Mouse (Mus musculus) hindbrain, embryonic 11.5 days (tissue): ENCODE data around the gene Amer1. TPM values are rescaled to one million over a fixed set of nuclear protein-coding genes. Genes with fewer than 3 reads are reported as not detected.

ENCODE experiments used
- ATAC-seq: fragments of 200-750 bp; cut with Nextera tagmentation; 2 replicates; pipeline ENCODE4 v1.8.0; 2017; ENCODE audit warnings: mild to moderate bottlenecking, moderate TSS enrichment, moderate library complexity; ENCODE audit not compliant: low FRiP score
- DNase-seq: peaks from one replicate; pipeline ENCODE4 v3.0.0-alpha.2; 2015; ENCODE audit warnings: low spot score
- H3K27ac ChIP-seq: fragments of 300-500 bp; sonication (generic); 2 replicates; pipeline ENCODE4 v1.5.1; 2014; ENCODE audit warnings: mild to moderate bottlenecking, low read depth, low read length
- H3K27me3 ChIP-seq: fragments of 300-500 bp; sonication (generic); 2 replicates; pipeline ENCODE4 v1.6.1; 2014; ENCODE audit warnings: mild to moderate bottlenecking, low read length, moderate library complexity, mixed read lengths; ENCODE audit not compliant: control insufficient read depth, insufficient read depth
- H3K36me3 ChIP-seq: fragments of 300-500 bp; sonication (generic); 2 replicates; pipeline ENCODE4 v1.6.1; 2014; ENCODE audit warnings: mild to moderate bottlenecking, low read length, moderate library complexity, mixed read lengths; ENCODE audit not compliant: control insufficient read depth, insufficient read depth
- H3K4me1 ChIP-seq: fragments of 300-500 bp; sonication (generic); replicated peaks from 2 replicates; pipeline ENCODE4 v1.6.1; 2014; ENCODE audit warnings: low read length, mixed read lengths; ENCODE audit not compliant: control insufficient read depth, insufficient read depth
- H3K4me2 ChIP-seq: fragments of 300-500 bp; sonication (generic); replicated peaks from 2 replicates; pipeline ENCODE4 v1.6.1; 2014; ENCODE audit warnings: mild to moderate bottlenecking, low read depth, low read length
- H3K4me3 ChIP-seq: fragments of 300-500 bp; sonication (generic); 2 replicates; pipeline ENCODE4 v1.5.1; 2014; ENCODE audit warnings: low read depth, low read length
- H3K9ac ChIP-seq: fragments of 300-500 bp; sonication (generic); 2 replicates; pipeline ENCODE4 v1.6.1; 2014; ENCODE audit warnings: low read depth, low read length
- H3K9me3 ChIP-seq: fragments of 300-500 bp; sonication (generic); 2 replicates; pipeline ENCODE4 v1.6.1; 2016; ENCODE audit warnings: low read length; ENCODE audit not compliant: control insufficient read depth
- WGBS: fragments of 180-500 bp; shearing (Covaris S2); extraction: QIAGEN DNeasy Blood & Tissue Kit; methylation state at CpG from one replicate; pipeline ENCODE4 v1.1.7; 2014; 5-methylcytosine and 5-hydroxymethylcytosine counted together
- polyA plus RNA-seq: library from polyadenylated mRNA; unstranded; fragments of >200 nt; fragmentation: Nextera tagmentation; extraction: Ambion mirVana; gene quantifications from 2 replicates; pipeline ENCODE4 v1.2.1, GENCODE M21; 2014

Gene Amer1
- polyA plus RNA-seq, 1 experiment from 2014 or later = 9.7 TPM

- ATAC-seq (no peak), DNase-seq (no peak)
- no peak overlapping the region for H3K27ac ChIP-seq
- no peak overlapping the region for H3K4me2 ChIP-seq
- 81% methylated on average over 1 of the region's 1 CpGs for WGBS
- H3K4me3 ChIP-seq = no peak overlapping the region
- H3K27me3 ChIP-seq = no peaks in the 10 kb centered on the region
- H3K36me3 ChIP-seq = no peaks in the 10 kb centered on the region
- H3K9me3 ChIP-seq = no peaks in the 10 kb centered on the region
- no peaks in the 10 kb centered on the region for H3K4me1 ChIP-seq
- H3K9ac ChIP-seq = no peak overlapping the region
Observed at GRCm38 (mm10) chrX:95437236-95437635, 7.4 kb downstream of the Amer1 start.

GRCm38 (mm10) chrX:95373101-95373500 is 71.6 kb downstream of the Amer1 start:
- Histone ChIP-seq H3K4me2 (no peak overlapping the region), H3K9me3 (no peaks in the 10 kb centered on the region), H3K36me3 (no peaks in the 10 kb centered on the region), H3K4me3 (no peak overlapping the region), H3K27ac (no peak overlapping the region), H3K27me3 (no peaks in the 10 kb centered on the region), H3K4me1 (no peaks in the 10 kb centered on the region), H3K9ac (no peak overlapping the region)
- DNase-seq (no peak), ATAC-seq (no peak)

Other genes starting within 250 kb of the Amer1 start
- gene Arhgef9, start 248.0 kb downstream of the Amer1 start, polyA plus RNA-seq = 12.3 and 17.5 TPM in 2 replicates
- gene Asb12, start 113.1 kb upstream of the Amer1 start, polyA plus RNA-seq = not detected in 2 replicates
- gene Pfn5, start 113.2 kb upstream of the Amer1 start, polyA plus RNA-seq = not detected in 2 replicates
- gene Zc4h2, start 213.6 kb upstream of the Amer1 start, polyA plus RNA-seq = 52.3 and 53.4 TPM in 2 replicates